Mouse (Mus musculus) gastrocnemius, postnatal 25 days (tissue): ENCODE measurements around the gene Art4. TPM values are rescaled to one million over a fixed set of nuclear protein-coding genes. Genes with fewer than 3 reads are reported as not detected.

Experiments
- DNase-seq: peaks from one replicate; pipeline ENCODE4 v3.0.0; 2022
- total RNA-seq, 2 experiments: library from RNA; stranded (reverse); gene quantifications; 1 replicate in 1 of 2; 2 replicates in 1 of 2; pipeline ENCODE4 v1.2.3; 2021

The Art4 gene
- total RNA-seq, 2 experiments from 2014 or later = 0.18 to 0.54 TPM

DNA sequence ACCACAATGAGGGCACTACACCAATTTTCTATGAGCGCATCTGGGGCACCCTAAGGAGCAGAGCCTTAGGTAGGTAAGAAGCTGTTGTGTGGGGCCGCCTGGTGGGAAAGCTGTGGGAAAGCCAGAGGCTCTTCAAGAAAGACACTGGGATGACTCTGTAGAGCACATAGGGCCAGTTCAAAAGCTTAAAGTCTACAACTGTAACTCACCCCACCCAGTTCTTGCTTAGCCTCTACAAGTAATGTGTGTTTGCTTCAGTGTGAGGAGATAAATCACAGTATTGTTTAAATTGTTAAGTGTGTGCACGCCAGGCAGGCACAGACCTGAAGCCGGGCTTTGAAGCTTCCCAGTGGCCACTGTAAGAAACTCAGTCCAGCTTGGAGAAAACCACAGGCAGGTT, 8.6 kb upstream of the Art4 start:
- no peak for DNase-seq

DNA sequence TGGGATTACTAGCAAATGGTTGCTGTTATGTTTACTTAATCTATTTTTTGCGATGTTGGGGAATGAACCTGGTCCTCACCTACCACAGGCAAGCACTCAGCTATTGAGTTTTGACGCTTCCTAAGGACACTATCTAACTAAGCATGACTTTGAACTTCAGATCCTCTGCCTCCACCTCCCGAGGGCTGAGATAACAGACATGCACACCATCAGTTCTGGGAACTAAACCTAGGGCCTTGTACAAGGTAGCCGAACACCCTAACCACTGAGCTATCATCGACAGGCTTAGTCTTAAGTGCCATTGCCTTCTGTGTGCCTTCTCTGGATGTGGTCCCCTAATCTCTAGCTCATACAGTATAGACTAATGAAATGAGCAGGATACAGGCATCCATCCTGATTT, 7.8 kb upstream of the Art4 start:
- DNase-seq = no peak

DNA sequence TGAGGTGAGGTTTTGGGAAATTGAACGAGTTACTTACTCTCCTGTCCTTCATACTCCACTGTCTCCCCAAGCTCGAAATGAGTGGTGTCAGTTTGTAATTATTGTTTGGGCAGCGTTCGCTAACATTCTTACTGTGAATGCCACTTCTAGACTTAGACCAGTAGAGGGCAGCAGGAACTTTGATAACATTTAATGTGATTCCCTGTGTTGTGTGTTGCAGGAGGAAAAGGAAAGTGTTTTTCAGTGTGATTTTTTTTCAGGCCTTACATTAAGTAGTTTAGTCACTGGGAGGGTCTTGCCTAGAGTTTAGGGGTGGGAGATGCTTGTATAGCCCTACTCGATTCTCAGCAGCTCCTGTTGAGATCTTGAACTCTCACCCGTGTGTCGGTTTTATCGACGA, 3.5 kb upstream of the Art4 start:
- DNase-seq = no peak

DNA sequence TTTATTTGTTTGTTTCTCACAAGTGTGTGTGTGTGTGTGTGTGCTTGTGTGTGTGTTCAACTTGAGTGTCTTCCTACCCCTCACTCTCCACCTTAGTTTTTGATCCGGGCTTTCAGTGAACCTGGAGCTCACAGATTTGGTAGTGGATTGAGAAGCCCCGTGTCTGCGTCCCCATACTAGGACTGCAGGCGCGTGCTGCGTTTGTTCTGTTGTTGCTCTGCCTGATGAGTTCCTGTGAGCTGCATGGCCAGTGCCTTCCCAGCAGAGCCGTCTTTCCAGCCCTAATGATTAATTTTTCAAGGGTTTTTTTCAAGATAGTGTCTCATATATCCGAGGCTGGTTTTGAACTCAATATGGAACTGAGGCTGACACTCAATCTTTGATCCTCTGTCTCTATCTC, 887 bp upstream of the Art4 start:
- no peak for DNase-seq

DNA sequence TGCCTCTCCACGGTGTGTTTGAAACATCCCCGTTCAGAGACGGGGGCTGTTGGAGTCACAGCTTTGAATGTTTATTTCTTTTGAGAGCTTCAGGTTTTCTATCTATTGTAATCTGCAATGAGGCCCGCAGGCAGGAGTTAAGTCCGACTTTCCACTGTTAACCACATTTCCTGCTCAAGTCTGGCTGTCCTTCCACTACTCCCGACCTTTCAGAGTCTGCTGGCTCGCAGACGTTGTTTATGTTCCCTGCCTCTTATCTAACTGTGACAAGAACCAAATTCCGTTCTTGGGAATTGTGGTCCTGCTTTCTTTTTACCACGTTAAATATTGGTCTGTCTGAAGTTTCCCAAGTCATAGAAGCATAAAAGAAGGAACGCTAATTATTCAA, 334 bp upstream of the Art4 start:
- no peak for DNase-seq

DNA sequence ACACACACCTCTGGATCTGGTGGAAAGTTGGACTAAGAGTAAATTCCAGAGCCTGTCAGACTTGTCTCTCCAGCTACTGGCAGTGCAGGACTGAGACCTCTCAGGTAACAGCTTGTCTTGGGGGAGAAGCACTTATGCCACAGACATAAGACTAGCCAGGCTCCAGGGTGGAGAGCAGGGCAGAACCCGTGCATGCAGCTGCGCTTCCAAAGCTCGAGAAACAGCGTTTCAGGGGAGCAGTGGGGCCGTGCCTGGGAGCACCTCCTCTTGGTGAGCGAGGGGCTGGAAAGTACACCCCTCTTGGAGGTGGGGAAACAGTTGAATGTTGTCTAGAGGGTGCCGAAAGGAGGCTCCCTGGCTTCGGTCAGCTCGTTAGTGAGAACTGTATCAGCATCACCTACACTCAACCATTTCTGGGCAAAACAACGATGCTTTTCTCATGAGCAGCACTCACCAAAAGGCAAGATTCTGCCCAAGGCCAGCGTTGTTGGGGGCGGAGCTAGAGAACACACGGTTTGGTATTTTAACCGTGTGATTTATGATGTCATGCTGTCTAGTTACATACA, 1.4 kb downstream of the Art4 start:
- DNase-seq = no peak

DNA sequence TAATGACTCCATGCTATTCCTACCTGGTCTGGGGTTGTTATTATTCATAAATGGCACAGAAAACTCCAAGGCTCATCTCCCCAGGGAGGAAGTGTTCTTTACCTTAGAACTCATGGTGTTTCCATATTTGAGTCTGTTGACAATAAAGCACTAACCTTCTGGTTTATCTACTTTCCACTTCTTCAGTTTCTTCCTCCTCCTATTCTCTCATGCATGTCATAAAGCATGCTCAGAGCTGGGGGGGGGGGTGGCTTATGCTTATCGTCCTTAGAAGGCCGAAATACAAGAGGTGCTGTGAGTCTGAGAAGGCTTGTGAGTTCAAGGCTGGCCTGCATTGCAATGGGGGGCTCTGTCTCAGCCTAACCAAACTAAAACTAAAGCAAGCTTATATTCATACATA, 2.4 kb downstream of the Art4 start:
- DNase-seq = no peak

DNA sequence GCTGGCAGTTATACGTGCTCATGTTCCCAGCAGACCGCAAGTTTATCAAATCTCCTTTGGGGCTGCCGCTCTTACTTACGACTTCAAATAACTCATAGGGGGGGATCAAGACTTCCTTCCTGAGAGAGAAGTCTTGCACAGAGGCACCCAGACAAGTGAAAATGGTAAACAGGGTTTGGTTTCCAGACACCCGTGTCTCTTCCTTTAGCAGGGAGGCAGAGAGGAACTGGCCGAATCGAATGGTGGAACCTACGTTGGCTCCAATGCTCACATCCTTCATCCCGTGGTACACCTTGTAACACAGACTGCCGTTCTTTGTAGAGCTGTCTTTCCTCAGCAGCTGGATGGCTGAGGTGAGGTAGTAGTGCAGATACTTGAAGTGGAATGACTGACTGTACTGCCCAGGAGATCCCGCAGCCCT, 3.2 kb downstream of the Art4 start:
- no peak for DNase-seq

DNA sequence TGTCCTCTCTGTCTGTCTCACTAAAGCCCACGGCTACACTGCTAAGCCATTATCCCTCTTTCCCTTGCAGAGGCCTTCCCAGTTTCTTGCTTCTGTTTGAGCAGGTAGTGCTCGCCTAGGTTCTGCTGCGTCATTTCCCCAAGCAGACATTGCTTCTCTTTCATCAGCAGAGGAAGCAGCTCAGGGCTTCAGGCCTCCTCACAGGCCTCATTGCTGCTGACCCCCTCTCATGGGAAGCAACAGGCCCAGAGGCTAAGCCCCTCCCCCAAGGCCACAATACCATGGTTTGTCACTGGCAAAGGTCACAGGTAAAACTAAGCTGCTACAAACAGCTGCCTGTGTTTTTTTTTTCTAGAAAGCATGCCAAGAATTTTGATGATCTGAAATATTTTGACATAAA, 4.8 kb downstream of the Art4 start:
- no peak for DNase-seq

DNA sequence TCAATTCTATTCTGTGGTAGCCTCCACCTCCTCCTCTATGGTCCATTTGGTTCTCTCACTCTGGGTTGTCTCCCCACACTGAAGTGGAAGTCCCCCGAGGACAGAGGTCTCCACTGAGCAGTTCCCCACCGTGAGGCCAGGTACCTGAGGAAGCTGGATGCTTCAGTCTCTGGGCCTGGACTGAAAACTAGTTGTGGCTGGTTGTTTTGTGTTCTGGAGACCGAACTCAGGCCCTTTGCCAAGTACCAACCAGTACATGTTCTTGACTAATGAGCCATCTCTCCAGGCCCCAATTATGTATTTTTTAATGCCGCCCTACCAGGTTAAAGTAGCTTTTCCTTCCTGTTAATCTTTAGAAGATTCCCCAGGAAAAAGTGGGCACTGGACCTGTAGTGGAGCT, 5.2 kb downstream of the Art4 start:
- DNase-seq = no peak

DNA sequence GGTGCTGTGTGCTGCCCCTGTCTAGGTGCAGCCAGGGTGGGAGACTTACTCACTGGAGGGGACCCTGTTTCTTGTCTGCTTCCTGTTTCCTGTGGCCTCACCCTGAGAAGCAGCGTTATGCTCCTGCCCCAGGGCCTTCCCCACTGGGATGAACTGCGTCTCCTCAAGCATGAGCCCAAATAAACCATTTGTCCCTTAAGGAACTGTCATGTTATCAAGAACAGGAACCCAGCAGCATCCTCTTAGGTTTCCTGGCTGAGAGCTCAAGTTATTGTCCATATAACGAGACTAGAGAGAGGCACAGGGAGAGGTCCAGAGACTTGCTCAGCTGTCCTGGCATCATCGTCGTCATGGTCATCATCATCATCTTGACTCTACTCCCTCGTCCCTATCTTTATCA, 7.3 kb downstream of the Art4 start:
- DNase-seq = no peak

DNA sequence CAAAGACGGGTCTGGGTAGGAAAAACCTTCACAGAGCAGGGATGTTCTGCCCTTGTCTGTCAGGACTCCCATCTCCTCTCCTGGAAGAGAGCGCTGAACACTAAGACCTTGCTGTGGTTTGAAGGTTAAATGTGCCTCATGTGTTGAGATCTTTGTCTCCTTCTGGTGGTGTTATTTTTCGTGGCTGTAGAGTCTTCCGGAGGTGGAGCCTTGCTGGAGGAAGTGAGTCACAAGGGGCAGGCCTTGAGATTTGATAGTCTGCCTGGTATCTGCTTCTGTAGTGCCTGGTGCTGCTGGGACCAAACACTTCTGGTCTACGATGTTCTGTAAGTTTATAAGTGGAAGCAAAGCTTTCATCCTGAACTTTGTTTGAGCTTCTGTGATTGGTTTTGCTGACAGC, 8.6 kb downstream of the Art4 start:
- no peak for DNase-seq

DNA sequence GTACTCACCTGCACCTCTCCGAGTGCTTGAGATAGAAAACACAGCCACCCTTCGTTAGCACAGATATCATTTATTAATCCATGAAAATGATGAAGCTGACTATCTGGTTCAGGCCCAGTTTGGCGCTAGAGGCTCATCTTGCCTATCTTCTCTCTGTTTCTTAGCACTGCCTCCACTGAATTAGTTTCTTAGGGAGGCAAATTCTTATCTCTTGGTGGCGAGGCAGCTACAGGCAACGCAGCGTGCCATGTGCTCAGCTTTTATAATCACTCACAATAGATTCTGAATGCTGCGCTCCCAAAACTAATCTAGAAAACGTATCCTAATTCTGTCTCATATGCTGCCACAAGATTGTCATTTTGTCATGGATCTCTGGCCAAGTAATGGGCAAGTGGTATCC, 9.1 kb downstream of the Art4 start:
- DNase-seq = no peak

DNA sequence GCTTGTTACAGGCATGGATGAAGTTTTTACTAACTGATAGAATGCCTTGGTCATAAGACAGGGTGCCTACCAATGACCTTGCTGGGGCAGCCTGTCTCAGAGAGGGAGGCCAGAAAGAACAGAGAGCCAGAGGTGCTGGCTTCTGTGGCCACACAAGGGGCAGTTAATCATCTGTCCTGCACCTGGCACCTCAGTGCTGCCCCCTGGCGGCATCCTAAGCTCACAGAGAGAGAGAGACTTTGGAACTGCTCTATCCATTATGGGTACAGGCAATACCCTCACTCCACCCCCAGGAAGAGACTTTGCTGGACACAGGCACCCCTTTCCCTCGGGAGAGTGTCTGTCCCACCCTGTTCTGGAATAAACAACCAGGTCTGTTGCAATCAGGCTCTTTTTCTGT, 9.7 kb downstream of the Art4 start:
- DNase-seq = no peak

DNA sequence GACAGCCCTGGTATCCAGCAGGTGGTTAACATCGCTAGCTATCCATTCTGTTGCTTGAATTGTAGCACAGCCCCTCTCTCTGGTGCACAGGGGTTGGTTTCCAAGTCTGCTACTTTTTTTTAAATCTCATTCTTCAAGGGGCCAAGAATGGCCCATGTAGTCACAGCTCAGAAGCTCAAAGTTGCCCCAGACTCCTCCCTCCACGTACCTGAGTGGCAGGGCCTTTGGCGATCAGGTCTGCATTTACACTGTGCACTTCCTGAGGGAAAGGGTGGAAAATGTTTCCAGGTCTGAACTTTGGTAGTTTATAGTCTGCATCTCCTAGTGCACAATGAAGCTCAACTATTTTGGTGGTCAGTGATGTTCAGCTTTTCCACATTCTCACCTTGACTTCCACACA, 10.3 kb downstream of the Art4 start:
- DNase-seq = no peak

DNA sequence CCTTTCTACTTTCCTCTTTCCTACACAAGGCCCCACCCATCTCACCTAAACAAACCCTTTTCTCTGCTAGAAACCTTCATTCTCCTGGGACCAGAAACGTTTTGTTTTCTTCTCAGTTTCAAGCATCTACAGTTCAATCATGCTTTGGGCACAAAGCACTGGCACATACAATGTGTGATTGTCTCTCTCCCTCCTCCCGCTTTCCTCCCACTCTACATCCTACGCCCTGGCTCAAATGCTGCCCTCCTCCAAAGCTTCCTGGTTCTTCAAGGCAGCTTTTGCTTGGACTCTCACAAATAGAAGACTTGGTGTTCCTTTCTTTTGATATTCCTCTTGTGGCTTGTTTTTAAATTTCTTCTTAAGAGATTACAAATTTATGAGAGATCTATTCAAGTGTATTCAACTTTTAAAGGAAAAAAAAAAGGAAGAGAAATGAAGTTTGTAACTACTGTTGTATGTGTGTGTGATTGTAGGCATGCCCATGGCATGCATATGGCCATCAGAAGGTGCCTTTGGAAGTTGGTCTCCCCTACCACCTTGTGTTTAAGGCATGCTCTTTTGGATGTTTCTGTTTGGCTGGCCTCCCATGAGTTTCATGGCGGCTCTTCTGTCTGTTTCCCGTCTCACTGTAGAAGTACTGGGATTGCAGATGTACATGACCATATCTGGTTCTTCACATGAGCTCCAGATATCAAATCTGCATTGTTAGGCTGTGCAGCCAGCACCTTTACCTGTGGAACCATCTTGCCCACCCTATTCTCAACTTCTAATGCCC, 11.6 kb downstream of the Art4 start:
- DNase-seq = no peak

DNA sequence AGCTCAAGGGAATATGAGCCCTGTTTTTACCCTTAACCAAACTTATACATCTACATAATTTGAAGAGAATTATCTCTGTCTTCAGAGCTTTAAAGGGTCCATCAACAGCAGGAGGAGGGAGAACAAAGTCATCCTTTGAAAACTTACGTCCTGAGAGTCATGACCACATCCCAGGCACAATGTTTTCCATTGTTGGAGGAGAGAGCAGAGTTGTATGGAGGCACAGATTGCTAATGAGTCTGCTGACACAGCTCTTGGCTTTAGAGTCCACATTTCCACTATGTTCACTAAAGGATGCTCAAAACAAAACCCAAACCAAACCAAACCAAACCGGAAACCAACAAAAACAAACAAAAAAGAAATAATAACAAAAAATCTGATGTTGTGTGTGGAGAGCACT, 12.6 kb downstream of the Art4 start:
- DNase-seq = no peak

DNA sequence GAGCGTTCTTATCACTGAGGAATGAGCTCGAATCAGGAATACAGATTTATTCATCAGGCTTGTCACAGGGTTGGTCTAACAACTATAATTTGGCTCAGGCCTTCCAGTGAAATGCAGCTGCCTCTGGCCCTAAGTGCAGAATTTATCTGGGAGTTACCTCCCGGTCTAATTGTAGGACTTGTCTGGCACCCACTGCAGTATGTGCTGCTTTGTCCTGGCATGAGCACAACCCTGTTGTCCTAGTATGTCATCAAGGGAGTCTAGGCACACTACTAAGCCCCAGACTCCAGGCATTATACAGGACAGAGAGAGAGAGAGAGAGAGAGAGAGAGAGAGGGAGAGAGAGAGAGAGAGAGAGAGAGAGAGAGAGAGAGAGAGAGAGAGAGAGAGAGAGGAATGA, 20.2 kb downstream of the Art4 start:
- no peak for DNase-seq

DNA sequence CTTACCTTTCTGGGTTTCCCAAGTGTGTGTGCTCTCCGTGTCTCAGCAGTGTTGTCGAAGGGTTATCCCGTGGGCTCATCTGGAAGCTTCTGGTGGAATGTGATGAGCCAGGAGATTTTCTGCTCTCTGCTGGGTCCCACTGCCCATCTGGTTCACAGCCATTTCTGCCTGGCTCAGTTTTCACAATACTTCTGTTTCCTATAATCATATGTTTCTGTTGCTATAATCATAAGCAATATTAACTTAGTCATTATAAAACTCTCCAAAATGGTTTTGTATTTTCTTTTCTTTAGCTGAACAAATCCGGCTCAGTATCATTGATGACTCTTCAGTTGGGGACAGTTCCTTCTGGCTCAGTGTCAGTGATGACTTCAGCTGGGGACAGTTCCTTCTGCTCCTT, 22.2 kb downstream of the Art4 start, which contains the start of gene Smco3:
Smco3 (minus strand) TSS at position 101 of the 400 bp plus-strand sequence.
- no peak for DNase-seq

DNA sequence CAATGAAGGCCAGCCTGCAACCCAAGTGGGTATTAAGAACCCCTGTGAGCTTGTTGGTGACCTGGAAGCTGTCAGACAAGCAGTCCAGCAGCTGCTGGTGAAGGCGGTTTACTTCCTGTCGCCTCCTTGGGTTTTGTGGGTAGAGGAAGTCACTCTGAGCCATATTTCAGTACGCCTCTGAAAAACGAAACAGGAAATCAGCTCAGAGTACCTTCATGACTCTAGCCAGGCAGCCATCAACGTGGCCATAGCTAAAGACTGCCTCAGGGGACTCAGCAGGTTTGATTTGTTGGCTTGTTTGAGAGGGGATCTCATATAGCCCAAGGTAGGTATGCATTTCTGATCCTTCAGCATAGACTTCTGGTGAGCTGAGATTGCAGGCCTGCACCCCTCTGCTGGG, 25.8 kb downstream of the Art4 start:
- DNase-seq = no peak

DNA sequence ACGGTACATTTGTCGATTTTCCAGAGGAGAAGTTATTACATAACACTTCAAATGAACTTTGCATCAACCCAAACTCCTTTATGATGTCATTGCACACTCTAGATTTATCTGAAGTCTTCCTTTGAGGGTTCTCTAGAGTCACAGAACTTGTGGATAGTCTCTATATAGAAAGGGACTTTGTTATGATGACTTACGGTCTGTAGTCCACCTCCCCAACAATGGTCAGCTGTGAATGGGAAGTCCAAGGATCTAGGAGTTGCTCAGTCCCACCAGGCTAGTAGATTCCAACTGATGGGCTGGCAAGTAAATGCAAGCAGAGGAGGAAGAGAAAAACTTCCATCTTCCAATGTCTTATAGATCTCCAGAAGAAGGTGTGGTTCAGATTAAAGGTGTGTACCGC, 28.9 kb downstream of the Art4 start:
- no peak for DNase-seq

DNA sequence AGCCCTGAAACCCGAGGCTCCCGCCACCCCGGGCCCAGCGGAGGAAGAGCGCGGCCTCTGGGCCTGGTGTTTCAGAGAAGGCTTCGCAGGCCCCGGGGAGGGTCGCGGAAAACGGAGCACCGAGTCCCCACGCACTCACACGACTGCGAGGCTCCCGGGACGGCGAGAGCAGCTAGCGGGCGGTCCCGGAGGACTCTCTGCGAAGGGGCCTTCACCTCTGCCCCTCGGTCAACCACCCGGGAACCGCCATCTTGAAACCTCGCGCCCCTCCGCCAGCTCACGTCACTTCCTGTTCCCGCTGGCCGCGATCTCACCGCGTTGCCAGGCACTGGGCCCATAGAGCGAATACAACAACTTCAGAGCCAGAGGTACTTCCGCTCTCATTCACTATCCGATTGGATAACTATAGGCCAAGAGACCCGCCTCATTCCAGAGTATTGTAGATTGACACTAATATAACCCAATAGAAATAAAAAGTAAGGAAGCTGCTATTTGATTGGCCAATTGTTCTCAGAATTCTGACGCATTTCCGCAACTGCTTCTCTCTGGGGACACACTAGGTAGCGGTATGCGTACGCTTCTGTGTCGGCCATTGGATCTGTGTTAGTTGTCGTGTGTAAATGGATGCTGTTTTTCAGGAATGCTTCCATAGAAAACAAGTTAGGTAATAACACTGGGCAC, 29.5 kb downstream of the Art4 start, which contains the start of gene Wbp11:
Wbp11 (minus strand) TSS at position 353 of the 681 bp plus-strand sequence.
- DNase-seq = peak; percentile 95

DNA sequence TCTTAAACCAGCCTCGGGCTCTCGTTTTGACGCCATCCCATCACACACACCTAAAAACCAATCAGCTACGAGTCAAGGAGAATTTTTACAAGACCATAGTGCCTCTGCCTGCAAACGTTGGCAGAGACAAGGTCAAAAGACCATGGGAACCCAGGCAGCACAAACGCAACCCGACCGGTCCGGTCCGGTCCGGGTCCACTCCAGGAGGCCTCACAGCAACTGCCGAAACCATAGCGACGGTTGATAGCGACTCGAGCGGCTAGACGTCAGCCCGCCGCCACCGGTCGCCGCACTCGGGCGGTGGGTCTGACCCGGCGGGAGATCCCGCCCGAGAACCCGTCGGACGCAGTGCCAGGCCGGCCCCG, 30.0 kb downstream of the Art4 start, which contains the start of gene BC049715:
BC049715 (plus strand) TSS at position 111 of the 365 bp plus-strand sequence.
- no peak for DNase-seq

DNA sequence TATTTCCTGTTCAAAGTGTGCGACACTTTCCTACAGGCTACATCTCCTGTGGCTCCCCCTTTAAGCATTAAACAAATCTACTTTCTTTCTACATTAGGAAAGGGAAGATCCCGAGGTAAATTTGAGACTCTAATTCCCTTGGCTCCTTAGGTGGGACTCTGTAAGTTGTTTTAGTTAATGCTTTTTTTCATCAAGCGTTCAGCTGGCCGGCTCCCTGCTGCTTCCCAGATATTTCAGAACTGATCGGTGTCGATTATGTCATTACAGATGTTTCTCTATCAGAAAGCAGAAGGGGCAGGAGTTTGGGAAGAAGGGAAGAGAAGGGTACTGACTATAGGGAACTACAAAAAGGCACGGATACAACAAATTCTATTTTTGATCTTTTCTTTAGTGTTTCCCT, 30.4 kb downstream of the Art4 start:
- no peak for DNase-seq
